Mouse (Mus musculus) erythroblast, embryonic 14.5 days (primary cell): ENCODE results near the gene Nmur1.

ENCODE experiments used
- GATA1 ChIP-seq: IDR thresholded peaks from 2 replicates; pipeline ENCODE4 v1.6.1; 2012; ENCODE audit warnings: low read length, inconsistent platforms, mixed read lengths
- TAL1 ChIP-seq: IDR thresholded peaks from 3 replicates; pipeline ENCODE4 v1.6.1; 2012; ENCODE audit warnings: low read length, inconsistent platforms, mixed read lengths

DNA sequence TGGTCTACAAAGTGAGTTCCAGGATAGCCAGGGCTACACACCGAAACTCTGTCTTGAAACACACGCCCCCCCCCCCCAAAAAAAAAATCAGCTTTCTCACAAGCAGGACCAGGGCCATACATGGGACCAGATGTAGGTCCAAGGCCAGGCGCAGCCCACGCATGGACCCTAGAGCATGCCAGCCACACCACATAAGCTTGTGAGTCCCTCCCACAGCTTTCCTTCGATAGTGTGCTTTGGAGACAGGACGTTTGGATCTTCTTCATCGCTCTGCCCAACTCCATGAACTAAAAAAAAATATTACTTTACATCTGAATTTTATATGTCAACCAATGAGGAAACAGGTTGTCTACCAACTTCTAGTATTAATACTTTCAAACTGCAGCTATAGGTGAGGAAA is 7.3 kb upstream of the Nmur1 start:
- TF ChIP-seq GATA1 (no peak), TAL1 (no peak)
